Mouse (Mus musculus): ENCODE results near the gene Lrrn4cl. TPM values are rescaled to one million over a fixed set of nuclear protein-coding genes. Genes with fewer than 3 reads are reported as not detected.
"Not testable (repeated sequence)": the region's sequence is repeated elsewhere in the genome, so short reads cannot be mapped to it uniquely, and the experiment has no call there.

The Lrrn4cl gene
- polyA plus RNA-seq, 1 experiment from 2014 or later = 0.23 TPM

DNA sequence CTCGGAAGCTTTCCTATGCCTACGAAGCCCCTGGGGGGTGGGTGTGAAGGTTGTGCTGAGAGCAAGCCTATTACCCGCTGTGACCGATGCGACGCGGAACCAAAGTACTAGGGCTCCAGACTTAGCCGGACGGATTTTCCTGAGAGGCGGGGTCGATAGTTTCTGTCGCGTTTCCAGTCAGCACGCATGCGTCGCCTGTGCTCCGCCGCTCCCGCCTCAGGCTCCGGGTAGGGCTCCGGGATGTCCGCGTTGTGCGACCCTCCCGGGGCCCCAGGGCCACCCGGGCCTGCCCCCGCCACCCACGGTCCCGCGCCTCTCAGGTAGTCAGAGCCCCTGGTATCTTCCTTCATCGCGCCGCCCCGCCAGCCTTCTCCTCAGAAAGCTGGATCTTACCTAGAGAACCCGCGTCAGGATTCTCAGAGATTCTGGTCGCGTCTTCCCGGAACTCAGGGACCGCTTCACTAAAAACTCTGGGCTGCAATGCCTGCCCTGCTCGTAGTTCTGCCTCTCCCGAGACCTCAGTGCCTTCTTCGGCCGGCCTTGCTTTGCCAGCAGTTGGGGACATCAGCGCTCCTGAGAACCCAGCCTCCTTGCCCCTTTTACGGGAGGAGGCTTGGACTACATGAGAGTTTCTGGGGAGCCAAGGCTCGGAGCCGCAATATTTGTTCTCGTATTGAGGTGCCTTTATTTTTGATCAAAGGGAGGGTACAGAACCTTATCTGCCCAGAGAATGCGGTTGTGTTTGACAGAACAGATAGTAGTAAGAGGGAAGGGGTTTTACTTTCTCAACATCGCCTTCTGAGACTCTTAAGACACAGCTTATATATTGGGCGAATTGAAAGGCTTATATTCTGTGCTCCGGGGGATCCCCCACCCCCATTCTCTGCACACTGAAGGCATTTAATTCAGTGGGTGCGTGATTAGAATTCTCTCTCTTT, 42.5 kb downstream of the Lrrn4cl start, which contains the start of gene Ints5:
Gene Ints5, plus strand, starts transcription at position 177 of the 938 bp plus-strand sequence.
- Histone ChIP-seq H3K36me3 (peaks cover 32% of the 10 kb centered on the region), H3K4me3 (replicated peaks) (peak within 1 kb of the TSS; percentile 89), H3K9me3 (no peaks in the 10 kb centered on the region), H3K4me1 (replicated peaks) (peaks cover 44% of the 10 kb centered on the region), H3K4me2 (replicated peaks) (peak within 1 kb of the TSS; percentile 95), H3K9ac (replicated peaks) (peak within 1 kb of the TSS; percentile 95), H3K27ac (peak within 1 kb of the TSS; percentile 88), H3K27me3 (no peaks in the 10 kb centered on the region)
- whole genome bisulfite sequencing = 2% methylated on average over 54 of the region's 54 CpGs
- ATAC-seq = peak; percentile 59

DNA sequence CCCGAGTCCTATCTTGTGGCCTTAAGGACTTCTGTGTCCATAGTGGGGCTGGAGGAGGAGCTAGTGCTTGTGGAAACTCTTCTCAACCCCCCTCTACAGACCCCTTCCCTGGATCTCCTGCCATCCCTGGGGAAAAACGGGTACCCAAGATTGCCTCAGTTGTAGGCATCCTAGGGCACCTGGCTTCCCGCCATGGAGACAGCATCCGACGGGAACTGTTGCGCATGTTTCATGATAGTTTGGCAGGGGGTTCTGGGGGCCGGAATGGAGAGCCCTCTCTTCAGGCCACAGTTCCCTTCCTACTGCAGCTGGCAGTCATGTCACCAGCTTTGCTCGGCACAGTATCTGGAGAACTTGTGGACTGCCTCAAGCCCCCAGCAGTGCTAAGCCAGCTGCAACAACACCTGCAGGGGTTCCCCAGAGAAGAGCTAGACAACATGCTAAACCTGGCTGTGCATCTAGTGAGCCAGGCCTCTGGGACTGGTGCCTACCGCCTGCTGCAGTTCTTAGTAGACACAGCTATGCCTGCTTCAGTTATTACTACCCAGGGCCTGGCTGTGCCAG, 44.9 kb downstream of the Lrrn4cl start:
- Histone ChIP-seq H3K4me3 (replicated peaks) (no peak overlapping the region), H3K36me3 (peaks cover 28% of the 10 kb centered on the region), H3K27ac (no peak overlapping the region), H3K9ac (replicated peaks) (no peak overlapping the region), H3K27me3 (no peaks in the 10 kb centered on the region), H3K4me2 (replicated peaks) (no peak overlapping the region), H3K4me1 (replicated peaks) (peaks cover 48% of the 10 kb centered on the region), H3K9me3 (no peaks in the 10 kb centered on the region)
- no peak for ATAC-seq
- 89% methylated on average over 9 of the region's 9 CpGs for WGBS

DNA sequence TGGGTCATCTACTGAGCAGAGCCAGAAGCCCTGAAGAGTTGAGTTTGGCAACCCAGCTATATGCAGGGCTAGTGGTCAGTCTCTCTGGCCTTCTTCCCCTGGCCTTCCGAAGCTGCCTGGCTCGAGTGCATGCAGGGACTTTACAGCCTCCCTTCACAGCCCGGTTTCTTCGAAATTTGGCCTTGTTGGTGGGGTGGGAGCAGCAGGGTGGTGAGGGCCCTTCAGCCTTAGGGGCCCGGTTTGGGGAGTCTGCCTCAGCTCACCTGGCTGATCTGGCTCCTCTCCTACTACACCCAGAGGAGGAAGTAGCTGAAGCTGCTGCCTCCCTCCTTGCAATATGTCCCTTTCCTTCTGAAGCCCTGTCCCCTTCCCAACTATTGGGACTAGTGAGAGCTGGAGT, 45.7 kb downstream of the Lrrn4cl start:
- not testable (repeated sequence) for H3K9ac ChIP-seq (replicated peaks)

DNA sequence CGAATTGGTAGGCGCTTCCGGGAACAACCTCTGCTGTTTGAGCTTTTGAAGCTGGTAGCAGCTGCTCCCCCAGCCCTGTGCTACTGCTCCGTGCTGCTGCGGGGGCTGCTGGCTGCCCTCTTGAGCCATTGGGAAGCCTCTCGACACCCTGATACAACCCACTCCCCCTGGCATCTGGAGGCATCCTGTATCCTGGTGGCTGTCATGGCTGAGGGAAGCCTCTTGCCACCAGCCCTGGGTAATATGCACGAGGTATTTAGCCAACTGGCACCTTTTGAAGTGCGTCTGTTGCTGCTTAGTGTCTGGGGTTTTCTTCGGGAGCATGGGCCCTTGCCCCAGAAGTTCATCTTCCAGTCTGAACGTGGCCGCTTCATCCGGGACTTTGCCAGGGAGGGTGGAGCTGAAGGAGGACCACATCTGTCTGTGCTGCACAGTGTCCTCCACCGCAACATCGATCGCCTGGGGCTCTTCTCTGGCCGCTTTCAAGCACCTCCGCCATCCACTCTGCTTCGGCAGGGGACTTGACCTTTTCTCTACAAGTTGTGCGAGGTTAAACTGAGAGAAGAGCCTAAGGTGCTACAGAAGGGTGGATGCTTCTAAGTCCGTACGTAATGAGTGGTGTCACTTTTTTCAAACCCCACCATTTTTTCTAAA, 46.8 kb downstream of the Lrrn4cl start:
- Histone ChIP-seq H3K4me2 (replicated peaks) (peak overlapping the region; percentile 89), H3K27ac (peak overlapping the region; percentile 87), H3K36me3 (peaks cover 30% of the 10 kb centered on the region), H3K4me3 (replicated peaks) (peak overlapping the region; percentile 98), H3K4me1 (replicated peaks) (peaks cover 47% of the 10 kb centered on the region), H3K9ac (replicated peaks) (peak overlapping the region; percentile 97)
- not testable (repeated sequence) for H3K27me3 ChIP-seq, H3K9me3 ChIP-seq
- peak; percentile 66 for ATAC-seq
- 26% methylated on average over 21 of the region's 21 CpGs for WGBS

More for the DNA sequence above, 45.7 kb downstream of the Lrrn4cl start:
- H3K4me3 ChIP-seq (replicated peaks); ATAC-seq; H3K27me3 ChIP-seq; H3K27ac ChIP-seq; H3K9me3 ChIP-seq; H3K4me2 ChIP-seq (replicated peaks): not testable (repeated sequence)
- peaks cover 23% of the 10 kb centered on the region for H3K36me3 ChIP-seq
- H3K4me1 ChIP-seq (replicated peaks) = peaks cover 48% of the 10 kb centered on the region
- WGBS = 94% methylated on average over 5 of the region's 5 CpGs

DNA sequence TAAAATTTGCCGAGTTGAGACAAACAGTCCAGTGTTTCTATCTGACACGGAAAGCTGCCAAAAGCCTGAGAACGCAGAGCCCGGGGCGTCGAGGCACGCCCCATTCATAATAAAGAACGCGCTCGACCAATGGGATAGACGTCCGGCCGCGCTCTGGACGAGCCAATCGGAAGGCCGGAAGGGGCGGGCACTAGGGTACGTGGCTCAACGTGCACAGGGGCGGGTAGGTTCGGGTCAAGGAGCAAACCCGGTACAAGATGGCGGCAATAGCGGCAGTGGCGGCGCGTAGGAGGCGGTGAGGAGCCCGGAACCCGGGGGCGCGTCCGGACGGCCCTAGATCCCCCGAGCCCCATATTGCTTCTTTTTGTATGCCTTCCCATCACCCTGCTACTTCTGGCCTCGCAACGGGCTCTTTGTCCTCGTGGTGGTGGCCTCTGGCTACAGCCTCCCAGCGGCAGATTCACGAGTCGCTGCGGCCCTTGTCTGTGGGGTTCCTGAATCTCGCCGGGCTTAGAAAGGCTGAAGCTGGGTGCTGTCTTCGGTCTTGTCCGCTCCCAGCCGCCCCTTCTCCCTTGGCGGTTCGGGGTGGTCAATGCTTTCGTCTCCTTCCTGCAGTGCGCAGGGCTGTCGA, 47.4 kb downstream of the Lrrn4cl start, which contains the start of gene Ganab:
Gene Ganab, plus strand, starts transcription at position 207 of the 631 bp plus-strand sequence.
- peaks cover 34% of the 10 kb centered on the region for H3K36me3 ChIP-seq
- H3K27ac ChIP-seq = peak within 1 kb of the TSS; percentile 87
- H3K27me3 ChIP-seq = no peaks in the 10 kb centered on the region
- peak within 1 kb of the TSS; percentile 89 for H3K4me2 ChIP-seq (replicated peaks)
- no peaks in the 10 kb centered on the region for H3K9me3 ChIP-seq
- peak within 1 kb of the TSS; percentile 97 for H3K9ac ChIP-seq (replicated peaks)
- under 1% methylated on average over 53 of the region's 53 CpGs for WGBS
- peak; percentile 99 for ATAC-seq
- peak within 1 kb of the TSS; percentile 98 for H3K4me3 ChIP-seq (replicated peaks)
- H3K4me1 ChIP-seq (replicated peaks) = peaks cover 44% of the 10 kb centered on the region

DNA sequence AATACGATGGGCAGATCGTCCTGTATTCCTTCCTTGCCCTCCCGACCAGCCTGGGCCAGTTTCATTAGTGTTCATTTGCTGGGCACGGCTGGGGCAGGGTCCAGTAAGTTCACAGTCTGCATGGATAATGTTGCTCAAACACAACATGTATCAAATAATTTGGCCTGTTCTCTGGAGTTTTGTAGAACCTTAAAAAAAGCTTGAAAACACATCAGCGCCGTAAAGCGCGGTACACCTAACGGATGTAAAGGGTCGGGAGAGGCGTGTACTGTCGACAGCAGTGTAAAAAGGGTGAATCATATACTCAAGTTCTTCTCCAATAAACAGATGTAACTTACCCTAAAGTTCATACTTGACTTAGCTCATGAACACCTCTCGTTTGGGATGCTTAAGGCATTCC, 48.0 kb downstream of the Lrrn4cl start:
- 21% methylated on average over 13 of the region's 13 CpGs for WGBS
- Histone ChIP-seq H3K27ac (peak overlapping the region; percentile 87), H3K9me3 (no peaks in the 10 kb centered on the region), H3K4me3 (replicated peaks) (peak overlapping the region; percentile 98), H3K4me1 (replicated peaks) (peaks cover 39% of the 10 kb centered on the region), H3K4me2 (replicated peaks) (peak overlapping the region; percentile 89), H3K9ac (replicated peaks) (peak overlapping the region; percentile 97), H3K36me3 (peaks cover 40% of the 10 kb centered on the region), H3K27me3 (no peaks in the 10 kb centered on the region)
- ATAC-seq = no peak

DNA sequence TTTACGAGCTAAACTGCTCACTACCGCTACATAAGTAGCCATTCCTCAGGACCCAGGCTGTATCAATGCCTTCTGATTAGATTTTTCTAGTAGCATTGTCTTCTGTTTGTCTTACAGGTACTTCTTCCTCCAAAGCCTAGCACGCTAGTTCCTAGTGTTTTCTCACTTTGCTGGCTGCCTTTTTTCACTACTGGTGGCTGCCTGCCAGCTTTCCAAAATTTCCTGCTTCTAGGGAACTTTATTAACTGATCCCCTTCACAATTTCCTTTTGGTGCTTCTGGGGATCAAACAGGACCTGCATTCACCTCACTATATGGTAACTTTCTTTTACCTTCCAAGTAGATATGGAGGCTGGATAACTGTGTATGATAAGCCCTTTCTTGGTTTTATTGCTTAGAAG, 48.5 kb downstream of the Lrrn4cl start:
- Histone ChIP-seq H3K27me3 (no peaks in the 10 kb centered on the region), H3K36me3 (peaks cover 45% of the 10 kb centered on the region), H3K27ac (no peak overlapping the region), H3K4me2 (replicated peaks) (peak overlapping the region; percentile 89), H3K9ac (replicated peaks) (peak overlapping the region; percentile 97), H3K9me3 (no peaks in the 10 kb centered on the region), H3K4me1 (replicated peaks) (peaks cover 34% of the 10 kb centered on the region), H3K4me3 (replicated peaks) (peak overlapping the region; percentile 98)
- 60% methylated on average over 3 of the region's 3 CpGs for WGBS
- ATAC-seq = no peak

DNA sequence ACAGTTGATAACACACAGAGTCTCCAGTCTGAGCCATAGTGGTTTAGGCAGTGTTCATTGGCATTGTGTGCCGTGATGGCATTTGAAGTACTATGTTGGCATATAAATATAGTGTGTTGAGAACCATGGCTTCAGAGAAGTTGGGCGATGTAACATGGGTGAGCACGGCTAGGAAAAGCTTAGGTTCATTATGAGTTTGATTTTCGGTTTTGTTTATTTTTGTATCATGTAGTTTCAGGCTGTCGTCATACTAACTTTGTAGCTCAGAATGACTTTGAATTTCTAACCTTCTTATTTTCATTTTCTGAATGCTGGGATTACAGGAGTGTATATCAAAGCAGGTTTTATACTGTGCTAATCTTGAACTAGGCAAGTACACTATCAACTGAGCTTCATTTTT, 52.8 kb downstream of the Lrrn4cl start:
- H3K27me3 ChIP-seq = no peaks in the 10 kb centered on the region
- no peak overlapping the region for H3K27ac ChIP-seq
- H3K4me1 ChIP-seq (replicated peaks) = peaks cover 13% of the 10 kb centered on the region
- H3K9ac ChIP-seq (replicated peaks) = no peak overlapping the region
- H3K4me3 ChIP-seq (replicated peaks) = no peak overlapping the region
- WGBS = 96% methylated on average over 5 of the region's 5 CpGs
- no peak for ATAC-seq
- no peak overlapping the region for H3K4me2 ChIP-seq (replicated peaks)
- no peaks in the 10 kb centered on the region for H3K9me3 ChIP-seq
- peaks cover 62% of the 10 kb centered on the region for H3K36me3 ChIP-seq

Small RNA genes lying within 50 kb of the gene (microRNA-seq; reads per million reads assigned to microRNA genes)
- gene Mir5136 = not detected

Other genes starting within 250 kb of the Lrrn4cl start
- 8.5 and 9.5 TPM in 2 replicates for gene Slc22a6, start 232.7 kb upstream of the Lrrn4cl start, polyA plus RNA-seq (2015; fragmentation: Nextera tagmentation; extraction: Ambion mirVana)
- gene Chrm1, start 187.0 kb upstream of the Lrrn4cl start, polyA plus RNA-seq (2015; fragmentation: Nextera tagmentation; extraction: Ambion mirVana) = 0.31 and 0.58 TPM in 2 replicates
- gene Slc3a2, start 127.4 kb upstream of the Lrrn4cl start, polyA plus RNA-seq (2015; fragmentation: Nextera tagmentation; extraction: Ambion mirVana) = 151 and 153 TPM in 2 replicates
- gene Wdr74, start 114.9 kb upstream of the Lrrn4cl start, polyA plus RNA-seq (2015; fragmentation: Nextera tagmentation; extraction: Ambion mirVana) = 89.1 and 93.4 TPM in 2 replicates
- 2.2 and 2.5 TPM in 2 replicates for gene 1700092M07Rik, start 110.0 kb upstream of the Lrrn4cl start, polyA plus RNA-seq (2015; fragmentation: Nextera tagmentation; extraction: Ambion mirVana)
- gene Stx5a, start 109.4 kb upstream of the Lrrn4cl start, polyA plus RNA-seq (2015; fragmentation: Nextera tagmentation; extraction: Ambion mirVana) = 121 and 127 TPM in 2 replicates
- gene Nxf1, start 93.7 kb upstream of the Lrrn4cl start, polyA plus RNA-seq (2015; fragmentation: Nextera tagmentation; extraction: Ambion mirVana) = 195 and 206 TPM in 2 replicates
- gene Tmem223, start 79.8 kb upstream of the Lrrn4cl start, polyA plus RNA-seq (2015; fragmentation: Nextera tagmentation; extraction: Ambion mirVana) = 264 and 280 TPM in 2 replicates
- gene Tmem179b, start 76.3 kb upstream of the Lrrn4cl start, polyA plus RNA-seq (2015; fragmentation: Nextera tagmentation; extraction: Ambion mirVana) = 35.8 and 38.1 TPM in 2 replicates
- gene Taf6l, start 64.4 kb upstream of the Lrrn4cl start, polyA plus RNA-seq (2015; fragmentation: Nextera tagmentation; extraction: Ambion mirVana) = 28.8 and 30.5 TPM in 2 replicates
- 163 and 164 TPM in 2 replicates for gene Polr2g, start 52.2 kb upstream of the Lrrn4cl start, polyA plus RNA-seq (2015; fragmentation: Nextera tagmentation; extraction: Ambion mirVana)
- gene Zbtb3, start 48.2 kb upstream of the Lrrn4cl start, polyA plus RNA-seq (2015; fragmentation: Nextera tagmentation; extraction: Ambion mirVana) = 8.1 and 8.3 TPM in 2 replicates
- 66.1 and 70.3 TPM in 2 replicates for gene Ttc9c, start 31.4 kb upstream of the Lrrn4cl start, polyA plus RNA-seq (2015; fragmentation: Nextera tagmentation; extraction: Ambion mirVana)
- 6.1 and 6.4 TPM in 2 replicates for gene Hnrnpul2, start 30.8 kb upstream of the Lrrn4cl start, polyA plus RNA-seq (2015; fragmentation: Nextera tagmentation; extraction: Ambion mirVana)
- not detected in 2 replicates for gene AC129217.1, start 21.0 kb upstream of the Lrrn4cl start, polyA plus RNA-seq (2015; fragmentation: Nextera tagmentation; extraction: Ambion mirVana)
- 78.9 and 83.7 TPM in 2 replicates for gene Bscl2, start 13.3 kb upstream of the Lrrn4cl start, polyA plus RNA-seq (2015; fragmentation: Nextera tagmentation; extraction: Ambion mirVana)
- 310 and 338 TPM in 2 replicates for gene Gng3, start 11.6 kb upstream of the Lrrn4cl start, polyA plus RNA-seq (2015; fragmentation: Nextera tagmentation; extraction: Ambion mirVana)
- 167 and 168 TPM in 2 replicates for gene Ubxn1, start 20.7 kb downstream of the Lrrn4cl start, polyA plus RNA-seq (2015; fragmentation: Nextera tagmentation; extraction: Ambion mirVana)
- gene Uqcc3, start 30.2 kb downstream of the Lrrn4cl start, polyA plus RNA-seq (2015; fragmentation: Nextera tagmentation; extraction: Ambion mirVana) = 66.5 and 71.5 TPM in 2 replicates
- gene Lbhd1, start 33.0 kb downstream of the Lrrn4cl start, polyA plus RNA-seq (2015; fragmentation: Nextera tagmentation; extraction: Ambion mirVana) = 61.5 and 61.8 TPM in 2 replicates
- gene Gm49403, start 33.2 kb downstream of the Lrrn4cl start, polyA plus RNA-seq (2015; fragmentation: Nextera tagmentation; extraction: Ambion mirVana) = not detected in 2 replicates
- 56.1 and 70.3 TPM in 2 replicates for gene 1810009A15Rik, start 38.1 kb downstream of the Lrrn4cl start, polyA plus RNA-seq (2015; fragmentation: Nextera tagmentation; extraction: Ambion mirVana)
- gene Gm49416, start 38.2 kb downstream of the Lrrn4cl start, polyA plus RNA-seq (2015; fragmentation: Nextera tagmentation; extraction: Ambion mirVana) = 0.54 TPM in 1 of 2 replicates, not detected in the other
- 34.8 and 38.9 TPM in 2 replicates for gene Ints5, start 42.2 kb downstream of the Lrrn4cl start, polyA plus RNA-seq (2015; fragmentation: Nextera tagmentation; extraction: Ambion mirVana)
- gene Ganab, start 47.3 kb downstream of the Lrrn4cl start, polyA plus RNA-seq (2015; fragmentation: Nextera tagmentation; extraction: Ambion mirVana) = 96.8 and 99.8 TPM in 2 replicates
- gene B3gat3, start 69.6 kb downstream of the Lrrn4cl start, polyA plus RNA-seq (2015; fragmentation: Nextera tagmentation; extraction: Ambion mirVana) = 82.2 and 89.5 TPM in 2 replicates
- gene Rom1, start 78.6 kb downstream of the Lrrn4cl start, polyA plus RNA-seq (2015; fragmentation: Nextera tagmentation; extraction: Ambion mirVana) = 1.9 and 2.4 TPM in 2 replicates
- gene Eml3, start 78.8 kb downstream of the Lrrn4cl start, polyA plus RNA-seq (2015; fragmentation: Nextera tagmentation; extraction: Ambion mirVana) = 8.7 and 9.2 TPM in 2 replicates
- 149 and 153 TPM in 2 replicates for gene Mta2, start 91.1 kb downstream of the Lrrn4cl start, polyA plus RNA-seq (2015; fragmentation: Nextera tagmentation; extraction: Ambion mirVana)
- 32.4 and 32.6 TPM in 2 replicates for gene Tut1, start 103.1 kb downstream of the Lrrn4cl start, polyA plus RNA-seq (2015; fragmentation: Nextera tagmentation; extraction: Ambion mirVana)
- gene Eef1g, start 116.3 kb downstream of the Lrrn4cl start, polyA plus RNA-seq (2015; fragmentation: Nextera tagmentation; extraction: Ambion mirVana) = 334 and 335 TPM in 2 replicates
- gene Ahnak, start 138.5 kb downstream of the Lrrn4cl start, polyA plus RNA-seq (2015; fragmentation: Nextera tagmentation; extraction: Ambion mirVana) = 3.7 and 4.9 TPM in 2 replicates
- gene Scgb1a1, start 237.2 kb downstream of the Lrrn4cl start, polyA plus RNA-seq (2015; fragmentation: Nextera tagmentation; extraction: Ambion mirVana) = not detected in 2 replicates

Data from midbrain, embryonic 13.5 days (tissue).